8 mouse cellular contexts compared by ENCODE assay signal in genomic region chr9:107906252-107906966, GRCm38 (mm10). TPM values are rescaled to one million over a fixed set of nuclear protein-coding genes. Genes with fewer than 3 reads are reported as not detected.
A peak's percentile ranks its signal among the peaks of the same experiment; 100 is the strongest.
DNase-seq lines count a peak whose midpoint lies in the region; TF ChIP-seq lines count a peak whose summit lies in the region.

Gene Mst1r, plus strand, starts transcription at chr9:107906873.

- 23% methylated on average over 19 of the region's 19 CpGs for WGBS in lung, adult 2 months

- TF ChIP-seq CTCF in lung, adult 2 months (IDR thresholded peaks at IDR 0.05; ENCODE audit: insufficient read depth, low read length) = no peak

- H3K4me3 ChIP-seq in lung, adult 2 months (replicated peaks; ENCODE audit: extremely low read depth, low read depth, low read length) = peak within 1 kb of the TSS; percentile 55

- no peaks in the 10 kb centered on the region; the same call in 1 of the 2 replicates for H3K4me1 ChIP-seq in lung, adult 2 months (ENCODE audit: control insufficient read depth, insufficient read depth, low read length)

- peak; percentile 37; the same call in 1 of the 2 replicates for TF ChIP-seq POLR2A in lung, adult 2 months (IDR thresholded peaks at IDR 0.05; ENCODE audit: borderline replicate concordance, extremely low read depth, low read depth, low read length)

- peak; percentile 53 for DNase-seq in Muller cell, postnatal 12 days (ENCODE audit: inconsistent ontology term)
- peak; percentile 80 for DNase-seq in embryo, embryonic 10.5 days (ENCODE audit: low spot score)
- peak; percentile 87 to 90 for DNase-seq in heart, adult 18-20 months
- DNase-seq in kidney, adult 11 months = peak; percentile 80
- DNase-seq in lung, adult 2 months = peak; percentile 63
- DNase-seq in ovary, postnatal 10 days (ENCODE audit: low spot score) = peak; percentile 72
- DNase-seq in cerebellum, postnatal 25 days = no peak
- DNase-seq in layer of hippocampus, postnatal 10 days (ENCODE audit: low spot score in 2 of 2) = no peak

RNA-seq across cellular contexts. Expression of gene Mst1r, which starts in this region (rescaled TPM):
- total RNA-seq in heart, adult 18-20 months (2021) = 1 to 10 TPM; 2.3 to 3.1 TPM
- 17.8 and 27.4 TPM in 2 replicates for polyA plus RNA-seq in lung, adult 2 months (2012; rRNA removed)
- total RNA-seq in layer of hippocampus, postnatal 10 days (2021) = 1 to 10 TPM; 4.2 to 7.2 TPM

Comparison
In these comparisons a context has a peak if more than half of its experiments do, and no peak if none do; other contexts are left out.
1. DNase-seq: peak in Muller cell, postnatal 12 days (single experiment), embryo, embryonic 10.5 days (single experiment), heart, adult 18-20 months (2 of 2), kidney, adult 11 months (single experiment), lung, adult 2 months (single experiment) and ovary, postnatal 10 days (single experiment); none in cerebellum, postnatal 25 days (0 of 2) and layer of hippocampus, postnatal 10 days (0 of 2).